Mouse (Mus musculus) neural tube, embryonic 12.5 days (tissue): ENCODE results near the gene Actl11. TPM values are rescaled to one million over a fixed set of nuclear protein-coding genes. Genes with fewer than 3 reads are reported as not detected.

Experiments
- ATAC-seq: fragments of 200-750 bp; cut with Nextera tagmentation; 2 replicates; pipeline ENCODE4 v1.8.0; 2017; ENCODE audit warnings: low read depth, mild to moderate bottlenecking, moderate TSS enrichment, moderate library complexity; ENCODE audit not compliant: low FRiP score
- H3K27ac ChIP-seq: fragments of 300-500 bp; sonication (generic); 2 replicates; pipeline ENCODE4 v1.5.1; 2016
- H3K27me3 ChIP-seq: fragments of 300-500 bp; sonication (generic); replicated peaks from 2 replicates; pipeline ENCODE4 v1.6.1; 2016; ENCODE audit warnings: mild to moderate bottlenecking
- H3K36me3 ChIP-seq: fragments of 300-500 bp; sonication (generic); 2 replicates; pipeline ENCODE4 v1.6.1; 2016; ENCODE audit warnings: mild to moderate bottlenecking
- H3K4me1 ChIP-seq: fragments of 300-500 bp; sonication (generic); 2 replicates; pipeline ENCODE4 v1.6.1; 2016
- H3K4me2 ChIP-seq: fragments of 300-500 bp; sonication (generic); replicated peaks from 2 replicates; pipeline ENCODE4 v1.6.1; 2016; ENCODE audit warnings: mild to moderate bottlenecking
- H3K4me3 ChIP-seq: fragments of 300-500 bp; sonication (generic); 2 replicates; pipeline ENCODE4 v1.5.1; 2016
- H3K9ac ChIP-seq: fragments of 300-500 bp; sonication (generic); 2 replicates; pipeline ENCODE4 v1.6.1; 2016; ENCODE audit warnings: mild to moderate bottlenecking
- H3K9me3 ChIP-seq: fragments of 300-500 bp; sonication (generic); 2 replicates; pipeline ENCODE4 v1.6.1; 2016; ENCODE audit warnings: mild to moderate bottlenecking
- WGBS: fragments of 180-500 bp; shearing (Covaris S2); methylation state at CpG from one replicate; pipeline ENCODE4 v1.1.7; 2016; 5-methylcytosine and 5-hydroxymethylcytosine counted together
- polyA plus RNA-seq: library from polyadenylated mRNA; unstranded; fragments of >200 nt; fragmentation: Nextera tagmentation; extraction: Ambion mirVana; gene quantifications from 2 replicates; pipeline ENCODE4 v1.2.1, GENCODE M21; 2016

The Actl11 gene
- not detected in 2 replicates for polyA plus RNA-seq

DNA sequence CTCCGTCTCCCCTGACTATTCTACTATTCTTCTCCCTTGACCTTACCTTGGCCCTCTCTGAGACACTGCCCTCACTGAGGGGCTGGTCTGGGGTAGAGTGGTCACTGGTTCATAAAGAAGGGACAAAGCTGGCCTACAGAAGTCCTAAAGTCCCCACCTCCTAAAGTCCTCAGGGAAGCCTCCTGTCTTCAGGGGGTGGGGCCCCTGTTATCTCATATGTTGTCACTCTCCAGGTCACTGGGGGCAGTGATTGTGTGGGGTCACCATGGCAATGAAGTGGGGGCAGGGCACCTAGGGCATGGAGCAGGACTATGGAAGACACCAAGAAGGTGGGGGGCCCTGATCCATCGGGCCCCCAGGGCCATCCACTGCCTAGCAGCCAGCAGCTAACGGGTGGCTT lies at the start of gene Actl11:
TSS of gene Actl11 (plus strand) at position 301 of the 400 bp plus-strand sequence.
- Histone ChIP-seq H3K27ac (no peak within 1 kb of the TSS), H3K27me3 (no peaks in the 10 kb centered on the region), H3K9me3 (no peaks in the 10 kb centered on the region), H3K4me2 (no peak within 1 kb of the TSS), H3K4me1 (peaks cover 9% of the 10 kb centered on the region), H3K4me3 (no peak within 1 kb of the TSS), H3K36me3 (no peaks in the 10 kb centered on the region), H3K9ac (no peak within 1 kb of the TSS)
- no peak for ATAC-seq
- WGBS: 78% methylated on average over 3 of the region's 3 CpGs

DNA sequence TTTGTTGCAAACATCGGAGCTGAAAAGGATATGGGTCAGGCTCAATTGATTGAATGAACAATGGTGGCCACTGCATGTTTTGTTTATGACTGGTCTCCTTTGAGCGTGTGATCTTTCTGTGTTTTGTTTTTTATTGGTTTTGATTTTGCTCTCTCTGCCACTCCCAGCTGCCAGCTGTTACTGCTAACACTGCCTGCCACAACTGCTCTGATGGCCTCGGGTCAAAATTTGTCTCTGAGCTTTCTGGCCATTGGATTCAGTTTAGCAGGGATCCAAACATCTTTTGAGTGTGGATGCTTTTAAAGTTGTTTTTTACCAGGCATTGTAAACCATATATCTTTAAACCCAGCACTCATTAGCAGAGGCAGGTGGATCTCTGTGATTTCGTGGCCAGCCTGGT lies 47.9 kb upstream of the Actl11 start:
- no peak for ATAC-seq
- Histone ChIP-seq H3K4me1 (no peaks in the 10 kb centered on the region), H3K9me3 (no peaks in the 10 kb centered on the region), H3K4me2 (no peak overlapping the region), H3K27ac (no peak overlapping the region), H3K4me3 (no peak overlapping the region), H3K9ac (no peak overlapping the region), H3K27me3 (no peaks in the 10 kb centered on the region), H3K36me3 (no peaks in the 10 kb centered on the region)
- 73% methylated on average over 4 of the region's 4 CpGs for WGBS

DNA sequence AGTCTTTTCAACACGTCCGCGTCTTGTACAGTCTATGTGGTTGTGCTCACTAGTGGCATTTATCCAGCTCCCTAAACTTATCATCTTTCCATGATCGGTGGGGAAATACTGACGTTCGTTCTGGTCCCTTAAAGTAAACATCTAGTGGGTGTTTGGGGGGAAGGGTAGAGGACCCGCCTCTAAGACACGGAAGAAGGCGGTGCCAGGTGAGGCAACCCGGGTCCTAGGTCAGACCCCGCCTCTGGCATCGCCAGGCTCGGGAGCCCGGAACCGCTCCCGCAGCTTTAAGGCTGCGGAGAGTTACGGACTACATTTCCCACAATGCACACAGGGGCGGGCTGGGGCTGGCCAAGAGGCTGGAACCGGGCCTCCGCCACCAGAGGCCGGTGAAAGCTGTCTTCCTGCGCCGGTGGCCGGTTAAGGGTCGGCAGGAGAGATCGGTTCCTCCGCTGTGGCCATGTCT lies 40.4 kb upstream of the Actl11 start, which contains the start of gene Mon1a:
TSS of gene Mon1a (plus strand) at position 348 of the 463 bp plus-strand sequence.
- peak within 1 kb of the TSS; percentile 70 for H3K9ac ChIP-seq
- peak within 1 kb of the TSS; percentile 81 for H3K4me2 ChIP-seq
- under 1% methylated on average over 28 of the region's 28 CpGs for whole genome bisulfite sequencing
- H3K27me3 ChIP-seq: peaks cover 15% of the 10 kb centered on the region; the same call in 1 of the 2 replicates
- no peaks in the 10 kb centered on the region for H3K9me3 ChIP-seq
- H3K36me3 ChIP-seq: 0 out of 2 replicates have a peak, but pooled peaks cover 4% of the 10 kb centered on the region
- peak within 1 kb of the TSS; percentile 61 for H3K4me3 ChIP-seq
- ATAC-seq: peak; percentile 94
- H3K27ac ChIP-seq: peak within 1 kb of the TSS; percentile 11; the same call in 1 of the 2 replicates
- H3K4me1 ChIP-seq: peaks cover 12% of the 10 kb centered on the region

DNA sequence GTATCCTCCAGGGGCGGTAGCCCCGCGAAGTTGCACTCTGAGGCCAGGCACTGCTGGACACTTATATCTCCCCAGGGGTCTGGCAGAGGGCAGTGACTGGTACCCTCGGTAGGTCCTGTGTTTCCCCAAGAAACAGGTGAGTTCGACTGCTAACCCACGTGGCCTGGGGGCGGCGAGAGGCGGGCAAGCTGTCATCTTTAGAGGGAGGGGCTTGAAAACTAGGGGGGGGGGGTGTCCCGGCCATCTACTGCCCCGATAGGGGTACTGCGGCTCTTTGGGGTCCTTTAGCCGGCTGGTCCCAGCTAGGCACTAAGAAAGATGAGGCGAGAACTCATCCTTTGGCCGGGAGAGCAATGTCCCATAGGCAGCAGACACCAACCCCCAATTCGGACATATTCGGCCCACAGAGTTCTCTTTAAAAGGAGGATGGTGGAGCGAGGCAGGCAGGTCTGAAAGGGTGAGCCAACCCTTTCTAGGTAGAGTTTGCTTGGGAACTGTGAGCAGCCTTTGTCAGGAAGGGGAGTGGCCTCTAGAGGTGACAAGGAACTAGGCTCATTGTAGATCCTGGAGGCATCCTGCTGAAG lies 39.9 kb upstream of the Actl11 start:
- peak overlapping the region; percentile 11; the same call in 1 of the 2 replicates for H3K27ac ChIP-seq
- 1% methylated on average over 18 of the region's 18 CpGs for WGBS
- ATAC-seq: peak; percentile 75; the same call in 1 of the 2 replicates
- H3K9ac ChIP-seq: peak overlapping the region; percentile 70
- peaks cover 15% of the 10 kb centered on the region; the same call in 1 of the 2 replicates for H3K27me3 ChIP-seq
- H3K9me3 ChIP-seq: no peaks in the 10 kb centered on the region
- peak overlapping the region; percentile 81 for H3K4me2 ChIP-seq
- H3K36me3 ChIP-seq: 0 out of 2 replicates have a peak, but pooled peaks cover 4% of the 10 kb centered on the region
- H3K4me3 ChIP-seq: peak overlapping the region; percentile 61
- peaks cover 12% of the 10 kb centered on the region for H3K4me1 ChIP-seq

DNA sequence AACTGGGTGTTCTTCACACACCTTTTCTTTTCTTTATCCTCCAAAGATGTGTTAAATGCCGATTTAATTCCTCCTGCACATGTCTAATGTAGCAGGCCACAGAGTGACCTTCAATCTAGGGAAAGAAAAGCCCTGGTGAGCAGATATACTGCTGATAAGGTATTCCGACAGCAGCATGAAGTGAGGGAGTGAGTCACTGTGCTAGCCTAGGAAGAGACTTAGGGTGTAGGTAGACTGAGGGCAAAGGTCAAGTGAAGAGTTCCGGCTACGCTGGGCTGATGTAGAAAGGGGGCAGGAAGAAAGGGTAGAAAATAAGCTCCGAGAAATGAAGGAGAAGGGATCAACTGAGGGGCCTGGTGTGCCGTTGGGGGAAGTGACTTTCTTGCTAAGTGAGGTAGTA lies 38.0 kb upstream of the Actl11 start:
- no peak overlapping the region for H3K4me3 ChIP-seq
- no peak overlapping the region for H3K4me2 ChIP-seq
- no peak overlapping the region for H3K27ac ChIP-seq
- WGBS: 89% methylated on average over 6 of the region's 6 CpGs
- no peaks in the 10 kb centered on the region for H3K9me3 ChIP-seq
- H3K4me1 ChIP-seq: peaks cover 12% of the 10 kb centered on the region
- no peak for ATAC-seq
- H3K27me3 ChIP-seq: peaks cover 15% of the 10 kb centered on the region; the same call in 1 of the 2 replicates
- H3K36me3 ChIP-seq: 0 out of 2 replicates have a peak, but pooled peaks cover 4% of the 10 kb centered on the region
- no peak overlapping the region for H3K9ac ChIP-seq

DNA sequence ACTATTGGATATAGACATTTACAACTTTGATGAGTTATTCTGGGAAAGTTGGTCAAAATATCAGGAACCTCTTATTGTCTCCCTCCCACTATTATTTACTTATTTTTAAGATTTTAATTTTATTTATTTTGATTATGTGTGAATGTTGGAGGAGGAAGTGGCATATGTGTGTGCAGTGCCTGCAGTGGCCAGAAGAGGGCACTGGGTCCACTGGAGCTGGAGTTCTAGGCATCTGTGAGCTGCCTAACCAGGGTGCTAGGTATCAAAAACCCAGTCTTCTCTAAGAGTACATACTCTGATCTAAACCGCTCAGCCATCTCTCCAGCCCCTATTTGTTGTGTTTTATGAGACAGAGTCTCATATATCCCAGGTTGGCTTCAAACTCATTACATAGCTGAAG lies 37.2 kb upstream of the Actl11 start:
- H3K27me3 ChIP-seq: peaks cover 11% of the 10 kb centered on the region; the same call in 1 of the 2 replicates
- WGBS: 95% methylated on average over 1 of the region's 1 CpGs
- no peak overlapping the region for H3K4me3 ChIP-seq
- peaks cover 12% of the 10 kb centered on the region for H3K4me1 ChIP-seq
- H3K4me2 ChIP-seq: no peak overlapping the region
- peaks cover 4% of the 10 kb centered on the region; the same call in 1 of the 2 replicates for H3K36me3 ChIP-seq
- ATAC-seq: no peak
- no peaks in the 10 kb centered on the region for H3K9me3 ChIP-seq
- no peak overlapping the region for H3K9ac ChIP-seq
- H3K27ac ChIP-seq: no peak overlapping the region

DNA sequence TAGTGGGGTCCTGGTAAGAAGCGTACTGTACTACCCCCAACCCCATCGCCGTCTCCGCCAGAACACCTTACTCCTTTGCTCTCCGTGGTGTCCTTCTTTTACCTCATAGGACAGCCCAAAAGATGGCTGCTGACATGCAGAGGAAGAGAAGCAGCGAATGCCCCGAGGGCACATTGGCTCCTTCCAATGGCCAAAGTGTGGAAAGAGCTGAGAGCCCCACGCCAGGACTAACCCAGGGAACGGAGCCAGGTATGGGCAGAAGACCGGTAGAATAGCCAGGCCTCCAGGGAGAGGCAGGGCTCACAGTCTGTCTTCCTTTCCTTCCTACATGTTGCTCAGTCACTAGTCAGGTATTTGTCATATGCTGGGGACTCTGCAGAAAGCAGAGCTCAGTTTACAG lies 29.7 kb upstream of the Actl11 start:
- peaks cover 11% of the 10 kb centered on the region; the same call in 1 of the 2 replicates for H3K4me1 ChIP-seq
- peaks cover 9% of the 10 kb centered on the region for H3K36me3 ChIP-seq
- ATAC-seq: no peak
- H3K27ac ChIP-seq: no peak overlapping the region
- H3K9ac ChIP-seq: no peak overlapping the region
- no peak overlapping the region for H3K4me2 ChIP-seq
- no peak overlapping the region for H3K4me3 ChIP-seq
- WGBS: 88% methylated on average over 10 of the region's 10 CpGs
- peaks cover 24% of the 10 kb centered on the region for H3K27me3 ChIP-seq
- no peaks in the 10 kb centered on the region for H3K9me3 ChIP-seq

DNA sequence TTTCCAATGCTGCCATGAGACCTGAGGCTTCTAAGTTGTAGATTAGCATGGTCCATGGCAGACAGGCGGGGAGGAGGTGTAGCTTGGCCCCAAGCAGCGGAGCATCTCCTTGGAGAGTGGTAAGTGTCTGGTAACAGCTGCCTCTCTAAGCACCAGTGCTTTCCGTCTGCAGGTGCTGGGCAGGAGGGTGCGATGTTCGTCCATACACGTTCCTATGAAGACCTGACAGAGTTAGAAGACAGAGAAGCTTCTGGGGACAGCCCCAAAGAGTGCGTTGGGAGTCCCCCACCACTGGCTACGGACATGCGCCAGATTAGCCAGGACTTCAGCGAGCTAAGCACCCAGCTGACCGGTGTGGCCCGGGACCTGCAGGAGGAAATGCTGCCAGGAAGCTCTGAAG lies 28.4 kb upstream of the Actl11 start:
- H3K36me3 ChIP-seq: peaks cover 9% of the 10 kb centered on the region
- no peak for ATAC-seq
- H3K9me3 ChIP-seq: no peaks in the 10 kb centered on the region
- H3K4me3 ChIP-seq: no peak overlapping the region
- H3K4me2 ChIP-seq: no peak overlapping the region
- H3K27ac ChIP-seq: no peak overlapping the region
- peaks cover 24% of the 10 kb centered on the region for H3K27me3 ChIP-seq
- H3K4me1 ChIP-seq: peaks cover 11% of the 10 kb centered on the region; the same call in 1 of the 2 replicates
- WGBS: 77% methylated on average over 12 of the region's 12 CpGs
- no peak overlapping the region for H3K9ac ChIP-seq

DNA sequence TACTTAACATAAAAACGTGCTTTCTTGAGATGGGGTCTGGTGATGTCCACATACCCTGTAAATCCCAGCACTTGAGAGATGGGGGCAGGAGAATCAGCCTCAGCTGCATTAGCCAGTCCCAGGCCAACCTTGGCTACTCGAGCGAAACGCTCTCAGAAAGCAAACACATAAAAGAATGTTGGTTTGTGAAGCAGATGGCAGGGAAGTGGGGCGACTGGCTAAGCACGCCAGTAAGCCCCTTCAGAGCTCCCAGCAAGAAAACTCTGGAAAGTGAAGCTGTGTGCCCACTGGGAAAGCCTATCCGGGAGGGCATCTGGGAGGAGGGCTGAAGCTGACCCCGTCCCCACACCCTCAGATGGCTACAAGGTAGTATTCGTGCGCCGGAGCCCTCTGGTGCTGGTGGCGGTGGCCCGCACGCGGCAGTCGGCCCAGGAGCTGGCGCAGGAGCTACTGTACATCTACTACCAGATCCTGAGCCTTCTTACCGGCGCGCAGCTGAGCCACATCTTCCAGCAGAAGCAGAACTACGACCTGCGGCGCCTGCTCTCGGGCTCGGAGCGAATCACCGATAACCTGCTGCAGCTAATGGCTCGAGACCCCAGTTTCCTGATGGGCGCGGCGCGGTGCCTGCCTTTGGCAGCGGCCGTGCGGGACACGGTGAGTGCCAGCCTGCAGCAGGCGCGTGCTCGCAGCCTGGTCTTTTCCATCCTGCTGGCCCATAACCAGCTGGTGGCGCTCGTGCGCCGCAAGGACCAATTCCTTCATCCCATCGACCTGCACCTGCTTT lies 27.2 kb upstream of the Actl11 start:
- H3K4me3 ChIP-seq: peak overlapping the region; percentile 24
- ATAC-seq: peak; percentile 19; the same call in 1 of the 2 replicates
- H3K9me3 ChIP-seq: no peaks in the 10 kb centered on the region
- WGBS: 3% methylated on average over 44 of the region's 44 CpGs
- H3K4me1 ChIP-seq: peaks cover 11% of the 10 kb centered on the region; the same call in 1 of the 2 replicates
- H3K9ac ChIP-seq: peak overlapping the region; percentile 42; the same call in 1 of the 2 replicates
- peaks cover 26% of the 10 kb centered on the region for H3K27me3 ChIP-seq
- peak overlapping the region; percentile 65 for H3K4me2 ChIP-seq
- peaks cover 9% of the 10 kb centered on the region for H3K36me3 ChIP-seq
- no peak overlapping the region for H3K27ac ChIP-seq

DNA sequence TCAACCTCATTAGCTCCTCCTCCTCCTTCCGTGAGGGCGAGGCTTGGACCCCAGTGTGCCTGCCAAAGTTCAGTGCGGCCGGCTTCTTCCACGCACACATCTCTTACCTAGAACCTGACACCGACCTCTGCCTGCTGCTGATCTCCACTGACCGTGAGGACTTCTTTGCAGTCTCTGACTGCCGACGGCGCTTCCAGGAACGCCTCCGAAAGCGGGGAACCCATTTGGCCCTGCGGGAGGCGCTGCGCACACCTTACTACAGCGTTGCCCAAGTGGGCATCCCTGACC lies 26.7 kb upstream of the Actl11 start:
- 12% methylated on average over 17 of the region's 17 CpGs for WGBS
- no peak overlapping the region for H3K27ac ChIP-seq

DNA sequence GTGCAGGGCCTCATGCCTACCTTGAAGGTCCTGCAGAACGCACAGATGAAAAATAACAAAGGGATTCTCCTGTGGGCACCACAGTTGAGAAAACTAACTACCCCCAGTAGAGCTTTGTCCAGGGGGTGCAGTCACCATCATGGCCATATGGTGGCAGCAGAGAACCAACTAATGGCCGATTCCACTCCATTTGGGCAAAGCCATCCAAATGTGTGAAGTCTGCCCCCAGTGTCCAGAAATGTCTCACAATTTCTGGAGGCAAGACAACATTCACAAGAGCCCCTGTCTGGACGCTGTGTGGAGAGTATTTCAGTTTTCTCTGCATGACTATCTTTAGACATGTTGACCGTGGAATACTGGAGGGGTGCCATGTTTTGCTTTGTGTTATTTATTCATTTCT lies 23.5 kb upstream of the Actl11 start:
- Histone ChIP-seq H3K4me3 (no peak overlapping the region), H3K27ac (no peak overlapping the region), H3K4me2 (no peak overlapping the region), H3K27me3 (peaks cover 26% of the 10 kb centered on the region), H3K36me3 (peaks cover 5% of the 10 kb centered on the region), H3K9ac (no peak overlapping the region), H3K4me1 (peaks cover 25% of the 10 kb centered on the region), H3K9me3 (no peaks in the 10 kb centered on the region)
- WGBS: 10% methylated on average over 4 of the region's 4 CpGs
- 0 out of 2 replicates have a peak, but pooled peaks have one; percentile 23 for ATAC-seq

More for the DNA sequence above, 26.7 kb upstream of the Actl11 start:
- H3K4me1 ChIP-seq: peaks cover 16% of the 10 kb centered on the region
- H3K4me2 ChIP-seq: peak overlapping the region; percentile 65
- H3K4me3 ChIP-seq: peak overlapping the region; percentile 24; the same call in 1 of the 2 replicates
- ATAC-seq: 0 out of 2 replicates have a peak, but pooled peaks have one; percentile 23
- H3K27me3 ChIP-seq: peaks cover 27% of the 10 kb centered on the region
- H3K9ac ChIP-seq: no peak overlapping the region
- peaks cover 9% of the 10 kb centered on the region for H3K36me3 ChIP-seq
- no peaks in the 10 kb centered on the region for H3K9me3 ChIP-seq
